Mouse (Mus musculus): Measurements from ENCODE around the gene Ptpn6. TPM values are rescaled to one million over a fixed set of nuclear protein-coding genes. Genes with fewer than 3 reads are reported as not detected.
A peak's percentile ranks its signal among the peaks of the same experiment; 100 is the strongest.

Gene Ptpn6
- total RNA-seq, 2 experiments from 2014 or later: 4.6 to 6.4 TPM

GRCm38 (mm10) chr6:124732476-124733370 is 5.8 kb downstream of the Ptpn6 start:
- DNase-seq (ENCODE audit: low spot score in 2 of 2): no peak

- DNase-seq (ENCODE audit: low spot score in 2 of 2): no peak
Measured at GRCm38 (mm10) chr6:124731038-124731437, 7.5 kb downstream of the Ptpn6 start.

GRCm38 (mm10) chr6:124729850-124730705 is 8.4 kb downstream of the Ptpn6 start:
- DNase-seq (ENCODE audit: low spot score in 2 of 2): no peak

- DNase-seq (ENCODE audit: low spot score in 2 of 2): no peak
Measured at GRCm38 (mm10) chr6:124728621-124729020, 9.9 kb downstream of the Ptpn6 start.

- no peak for DNase-seq (ENCODE audit: low spot score in 2 of 2)
Measured at GRCm38 (mm10) chr6:124724472-124724871, 14.0 kb downstream of the Ptpn6 start.

- no peak for DNase-seq (ENCODE audit: low spot score in 2 of 2)
Measured at GRCm38 (mm10) chr6:124723541-124723940, 15.0 kb downstream of the Ptpn6 start.

- DNase-seq (ENCODE audit: low spot score in 2 of 2): no peak
Measured at GRCm38 (mm10) chr6:124722876-124723473, 15.5 kb downstream of the Ptpn6 start.

- no peak for DNase-seq (ENCODE audit: low spot score in 2 of 2)
Measured at GRCm38 (mm10) chr6:124720904-124721303, 17.6 kb downstream of the Ptpn6 start.

- DNase-seq (ENCODE audit: low spot score in 2 of 2): no peak
Measured at GRCm38 (mm10) chr6:124719354-124719978, 19.0 kb downstream of the Ptpn6 start.

GRCm38 (mm10) chr6:124718703-124719102 is 19.8 kb downstream of the Ptpn6 start:
- no peak for DNase-seq (ENCODE audit: low spot score in 2 of 2)

- DNase-seq (ENCODE audit: low spot score in 2 of 2): no peak
Measured at GRCm38 (mm10) chr6:124717968-124718367, 20.5 kb downstream of the Ptpn6 start.

- DNase-seq (ENCODE audit: low spot score in 2 of 2): no peak
Measured at GRCm38 (mm10) chr6:124716864-124717490, 21.5 kb downstream of the Ptpn6 start.

GRCm38 (mm10) chr6:124712918-124713317 is 25.6 kb downstream of the Ptpn6 start:
- no peak for DNase-seq (ENCODE audit: low spot score in 2 of 2)

GRCm38 (mm10) chr6:124711824-124712782 is 26.4 kb downstream of the Ptpn6 start, which contains the start of the genes Emg1 and Phb2:
Emg1 (minus strand) TSS chr6:124712178.
Phb2 (plus strand) TSS chr6:124712336.
- peak; percentile 94 to 98 for DNase-seq (ENCODE audit: low spot score in 2 of 2)

GRCm38 (mm10) chr6:124708289-124708889 is 30.1 kb downstream of the Ptpn6 start:
- no peak for DNase-seq (ENCODE audit: low spot score in 2 of 2)

- no peak for DNase-seq (ENCODE audit: low spot score in 2 of 2)
Measured at GRCm38 (mm10) chr6:124706061-124706627, 32.4 kb downstream of the Ptpn6 start.

- DNase-seq (ENCODE audit: low spot score in 2 of 2): no peak
Measured at GRCm38 (mm10) chr6:124704417-124704816, 34.1 kb downstream of the Ptpn6 start.

GRCm38 (mm10) chr6:124703789-124704188 is 34.7 kb downstream of the Ptpn6 start:
- DNase-seq (ENCODE audit: low spot score in 2 of 2): peak in 1 of 2 experiments; percentile 15

GRCm38 (mm10) chr6:124702784-124703103 is 35.8 kb downstream of the Ptpn6 start:
- DNase-seq (ENCODE audit: low spot score in 2 of 2): peak; percentile 32 to 51

All from gastrocnemius, postnatal 4 days (tissue).